20 mouse cellular contexts compared by ENCODE assay signal in the genomic region with DNA sequence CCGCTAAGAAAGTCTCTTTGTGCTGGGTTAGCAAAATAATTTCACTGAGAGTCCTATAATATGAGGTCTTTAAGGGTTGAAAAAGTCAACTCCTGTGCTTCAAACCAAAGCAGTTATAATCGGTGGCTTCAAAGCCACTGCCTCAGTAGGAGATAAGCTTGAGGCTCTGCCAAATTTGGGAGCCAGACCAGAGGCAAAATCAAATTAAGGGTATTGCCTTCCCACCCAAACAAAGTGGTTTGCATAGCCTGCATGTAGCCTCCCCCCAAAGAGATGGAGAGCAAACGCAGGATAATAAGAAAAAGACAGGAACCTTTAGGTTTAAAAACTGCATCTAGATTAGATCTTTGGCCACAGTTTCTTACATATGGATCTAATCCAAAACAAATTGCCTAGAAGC. TPM values are rescaled to one million over a fixed set of nuclear protein-coding genes. Genes with fewer than 3 reads are reported as not detected.
"Had no signal": no experiment of that assay in that cellular context is flagged by ENCODE, and none has a peak within 500 bp of the region (broad histone marks: within the 10 kb centered on the region; RNA-seq: fewer than 3 reads in every experiment).

No protein-coding gene starts in this region.

- H3K27ac ChIP-seq: macrophage; midbrain, embryonic 13.5 days; midbrain, embryonic 15.5 days; neural tube, embryonic 12.5 days; stomach, embryonic 15.5 days; stomach, postnatal 0 days had no signal

- H3K27me3 ChIP-seq: megakaryocyte, embryonic 14.5 days; midbrain, embryonic 13.5 days; midbrain, embryonic 15.5 days; neural tube, embryonic 12.5 days; stomach, embryonic 15.5 days had no signal

- DNase-seq: lung, adult 18-20 months; lung, embryonic 14.5 days; lung, postnatal 10 days; lung, postnatal 36 days; right cerebral cortex, postnatal 14 days; thymus, adult 2 months; thymus, postnatal 25 days; thymus, postnatal 4 days had no signal

- H3K4me1 ChIP-seq: megakaryocyte, embryonic 14.5 days; midbrain, embryonic 13.5 days; midbrain, embryonic 15.5 days; neural tube, embryonic 12.5 days; stomach, embryonic 15.5 days had no signal

- H3K9ac ChIP-seq: lung, embryonic 14.5 days; midbrain, embryonic 13.5 days; midbrain, embryonic 15.5 days; neural tube, embryonic 12.5 days; stomach, embryonic 15.5 days had no signal

- H3K4me3 ChIP-seq: megakaryocyte, embryonic 14.5 days; midbrain, embryonic 13.5 days; midbrain, embryonic 15.5 days; neural tube, embryonic 12.5 days; stomach, embryonic 15.5 days had no signal

- H3K9me3 ChIP-seq: midbrain, embryonic 13.5 days; midbrain, embryonic 15.5 days; neural tube, embryonic 12.5 days; stomach, embryonic 15.5 days had no signal

- H3K36me3 ChIP-seq: midbrain, embryonic 13.5 days; midbrain, embryonic 15.5 days; neural tube, embryonic 12.5 days; stomach, embryonic 15.5 days had no signal

- ATAC-seq: midbrain, embryonic 13.5 days; midbrain, embryonic 15.5 days had no signal

- H3K4me2 ChIP-seq: lung, embryonic 14.5 days; midbrain, embryonic 11.5 days; midbrain, embryonic 13.5 days; midbrain, embryonic 15.5 days; neural tube, embryonic 12.5 days; stomach, embryonic 15.5 days had no signal

RNA-seq across cellular contexts. Expression of a gene that starts 58.0 kb away (rescaled TPM):
- total RNA-seq: megakaryocyte progenitor cell, adult 5-6 weeks; monocyte, adult 5-6 weeks; neutrophil, adult 5-6 weeks had no signal
- polyA plus RNA-seq: macrophage; spleen, adult 2 months; thymus, adult 2 months had no signal
